Mouse (Mus musculus) heart, adult 2 months (tissue): ENCODE data around the gene AI182371.

Experiments
- CTCF ChIP-seq: fragments of 200-600 bp; IDR thresholded peaks from 2 replicates; pipeline ENCODE4 v1.8.1; 2022; ENCODE audit warnings: antibody characterized with exemption, mild to moderate bottlenecking, moderate library complexity
- EP300 ChIP-seq: fragments of 200-500 bp; IDR thresholded peaks from 2 replicates; pipeline ENCODE4 v1.6.1; 2011; ENCODE audit warnings: low read depth, low read length, control low read depth; ENCODE audit not compliant: insufficient read depth

DNA sequence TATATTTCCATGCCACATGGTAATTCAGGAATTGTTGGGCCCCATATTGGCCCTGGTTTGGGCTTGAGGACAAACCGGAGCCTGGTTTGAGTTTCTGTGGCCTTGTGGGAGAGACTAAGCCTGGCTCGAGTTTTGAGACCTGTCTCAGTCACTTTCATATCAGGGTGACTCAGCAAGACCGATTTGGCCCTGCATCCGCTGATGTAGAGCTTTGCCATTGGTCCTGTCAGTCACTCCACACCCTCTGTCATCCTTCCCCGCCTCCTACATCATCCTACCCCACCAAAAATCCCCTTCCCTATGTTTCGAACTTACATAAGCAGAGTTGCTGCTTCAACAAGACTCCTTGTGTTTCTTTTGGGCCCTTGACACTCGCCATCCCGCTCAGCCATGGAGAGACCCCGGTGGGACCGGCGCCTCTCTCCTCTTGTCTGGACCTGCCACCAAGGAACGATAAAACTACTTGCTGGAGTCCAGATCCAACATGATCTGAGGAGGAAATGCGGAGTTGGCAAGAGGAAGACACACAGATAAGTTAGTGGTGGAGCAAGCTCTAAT, 34.7 kb downstream of the AI182371 start:
- TF ChIP-seq CTCF (no peak), EP300 (no peak)
